Mouse (Mus musculus) midbrain, embryonic 10.5 days (tissue): Measurements from ENCODE around the gene Ctdsp1. TPM values are rescaled to one million over a fixed set of nuclear protein-coding genes. Genes with fewer than 3 reads are reported as not detected.
"Not testable (repeated sequence)": the region's sequence is repeated elsewhere in the genome, so short reads cannot be mapped to it uniquely, and the experiment has no call there.

Source experiments
- DNase-seq: peaks from one replicate; pipeline ENCODE4 v3.0.0-alpha.2; 2017; ENCODE audit warnings: low spot score
- H3K27ac ChIP-seq: fragments of 300-500 bp; sonication (generic); replicated peaks from 2 replicates; pipeline ENCODE4 v1.5.1; 2016; ENCODE audit warnings: mild to moderate bottlenecking
- H3K27me3 ChIP-seq: fragments of 300-500 bp; sonication (generic); 2 replicates; pipeline ENCODE4 v1.6.1; 2016; ENCODE audit warnings: low read depth, mild to moderate bottlenecking; ENCODE audit not compliant: poor library complexity, severe bottlenecking
- H3K36me3 ChIP-seq: fragments of 300-500 bp; sonication (generic); 2 replicates; pipeline ENCODE4 v1.6.1; 2016; ENCODE audit warnings: mild to moderate bottlenecking, moderate library complexity
- H3K4me1 ChIP-seq: fragments of 300-500 bp; sonication (generic); 2 replicates; pipeline ENCODE4 v1.6.1; 2016
- H3K4me3 ChIP-seq: fragments of 300-500 bp; sonication (generic); 2 replicates; pipeline ENCODE4 v1.5.1; 2016; ENCODE audit warnings: mild to moderate bottlenecking, moderate library complexity
- H3K9me3 ChIP-seq: fragments of 300-500 bp; sonication (generic); replicated peaks from 2 replicates; pipeline ENCODE4 v1.6.1; 2016; ENCODE audit warnings: mild to moderate bottlenecking
- WGBS: fragments of 180-500 bp; shearing (Covaris S2); methylation state at CpG from one replicate; pipeline ENCODE4 v1.1.7; 2016; 5-methylcytosine and 5-hydroxymethylcytosine counted together
- polyA plus RNA-seq: library from polyadenylated mRNA; unstranded; fragments of >200 nt; fragmentation: Nextera tagmentation; extraction: Ambion mirVana; gene quantifications from 2 replicates; pipeline ENCODE4 v1.2.1, GENCODE M21; 2016

The Ctdsp1 gene
- polyA plus RNA-seq, 1 experiment from 2014 or later, result 34.4 TPM

GRCm38 (mm10) chr1:74393010-74393409 is 1.7 kb downstream of the Ctdsp1 start:
- peak overlapping the region; percentile 97 for H3K4me3 ChIP-seq
- DNase-seq, result no peak
- H3K27me3 ChIP-seq, result peaks cover 30% of the 10 kb centered on the region
- peaks cover 66% of the 10 kb centered on the region for H3K4me1 ChIP-seq
- peaks cover 30% of the 10 kb centered on the region for H3K36me3 ChIP-seq
- H3K9me3 ChIP-seq, result no peaks in the 10 kb centered on the region
- peak overlapping the region; percentile 99 for H3K27ac ChIP-seq
- 45% methylated on average over 7 of the region's 7 CpGs for WGBS

GRCm38 (mm10) chr1:74393697-74394096 is 2.4 kb downstream of the Ctdsp1 start:
- H3K4me3 ChIP-seq, result peak overlapping the region; percentile 97; the same call in 1 of the 2 replicates
- peaks cover 68% of the 10 kb centered on the region for H3K4me1 ChIP-seq

GRCm38 (mm10) chr1:74394311-74394710 is 3.0 kb downstream of the Ctdsp1 start:
- peaks cover 67% of the 10 kb centered on the region for H3K4me1 ChIP-seq
- 94% methylated on average over 9 of the region's 9 CpGs for WGBS
- H3K4me3 ChIP-seq, result 0 out of 2 replicates have a peak overlapping the region, but pooled peaks have one; percentile 97

More at GRCm38 (mm10) chr1:74393697-74394096, 2.4 kb downstream of the Ctdsp1 start:
- no peak for DNase-seq
- Histone ChIP-seq H3K9me3 (no peaks in the 10 kb centered on the region), H3K27me3 (peaks cover 23% of the 10 kb centered on the region), H3K27ac (no peak overlapping the region), H3K36me3 (peaks cover 30% of the 10 kb centered on the region)
- 94% methylated on average over 9 of the region's 9 CpGs for WGBS

GRCm38 (mm10) chr1:74394858-74395257 is 3.5 kb downstream of the Ctdsp1 start:
- Histone ChIP-seq H3K4me3 (no peak overlapping the region), H3K4me1 (peaks cover 62% of the 10 kb centered on the region), H3K27me3 (peaks cover 11% of the 10 kb centered on the region), H3K27ac (no peak overlapping the region), H3K9me3 (no peaks in the 10 kb centered on the region), H3K36me3 (peaks cover 30% of the 10 kb centered on the region)
- DNase-seq, result no peak
- WGBS, result 92% methylated on average over 15 of the region's 15 CpGs

More at GRCm38 (mm10) chr1:74394311-74394710, 3.0 kb downstream of the Ctdsp1 start:
- peaks cover 30% of the 10 kb centered on the region for H3K36me3 ChIP-seq
- no peak for DNase-seq
- no peak overlapping the region for H3K27ac ChIP-seq
- H3K27me3 ChIP-seq, result peaks cover 17% of the 10 kb centered on the region
- no peaks in the 10 kb centered on the region for H3K9me3 ChIP-seq

- H3K4me1 ChIP-seq, result peaks cover 57% of the 10 kb centered on the region
- H3K36me3 ChIP-seq, result peaks cover 30% of the 10 kb centered on the region
- H3K4me3 ChIP-seq, result no peak overlapping the region
- 92% methylated on average over 13 of the region's 13 CpGs for WGBS
- H3K9me3 ChIP-seq, result no peaks in the 10 kb centered on the region
- H3K27ac ChIP-seq, result no peak overlapping the region
- peaks cover 7% of the 10 kb centered on the region for H3K27me3 ChIP-seq
- DNase-seq, result no peak
Observed at GRCm38 (mm10) chr1:74395290-74395689, 4.0 kb downstream of the Ctdsp1 start.

- H3K9me3 ChIP-seq, H3K27me3 ChIP-seq, DNase-seq: not testable (repeated sequence)
- H3K27ac ChIP-seq, result peak overlapping the region; percentile 89
- H3K36me3 ChIP-seq, result peaks cover 30% of the 10 kb centered on the region
- WGBS, result 6% methylated on average over 12 of the region's 12 CpGs
- peaks cover 46% of the 10 kb centered on the region for H3K4me1 ChIP-seq
- H3K4me3 ChIP-seq, result peak overlapping the region; percentile 57
Observed at GRCm38 (mm10) chr1:74396456-74397222, 5.3 kb downstream of the Ctdsp1 start.

- peaks cover 30% of the 10 kb centered on the region for H3K36me3 ChIP-seq
- H3K27ac ChIP-seq, result peak overlapping the region; percentile 89
- H3K9me3 ChIP-seq, result no peaks in the 10 kb centered on the region
- no peaks in the 10 kb centered on the region for H3K27me3 ChIP-seq
- under 1% methylated on average over 41 of the region's 41 CpGs for WGBS
- peak overlapping the region; percentile 57 for H3K4me3 ChIP-seq
- peak; percentile 99 for DNase-seq
- H3K4me1 ChIP-seq, result peaks cover 40% of the 10 kb centered on the region
Observed at GRCm38 (mm10) chr1:74397268-74397918, 6.1 kb downstream of the Ctdsp1 start.

GRCm38 (mm10) chr1:74397919-74398451 is 6.7 kb downstream of the Ctdsp1 start:
- H3K9me3 ChIP-seq, result no peaks in the 10 kb centered on the region
- DNase-seq, result peak; percentile 75
- peaks cover 34% of the 10 kb centered on the region for H3K4me1 ChIP-seq
- H3K4me3 ChIP-seq, result peak overlapping the region; percentile 57
- no peaks in the 10 kb centered on the region for H3K27me3 ChIP-seq
- peaks cover 29% of the 10 kb centered on the region for H3K36me3 ChIP-seq
- peak overlapping the region; percentile 89 for H3K27ac ChIP-seq
- WGBS, result 7% methylated on average over 11 of the region's 11 CpGs

GRCm38 (mm10) chr1:74400531-74400930 is 9.2 kb downstream of the Ctdsp1 start:
- no peaks in the 10 kb centered on the region for H3K9me3 ChIP-seq
- 87% methylated on average over 3 of the region's 3 CpGs for WGBS
- peaks cover 20% of the 10 kb centered on the region for H3K4me1 ChIP-seq
- DNase-seq, result no peak
- no peak overlapping the region for H3K4me3 ChIP-seq
- peaks cover 4% of the 10 kb centered on the region; the same call in 1 of the 2 replicates for H3K36me3 ChIP-seq
- no peak overlapping the region for H3K27ac ChIP-seq
- H3K27me3 ChIP-seq, result no peaks in the 10 kb centered on the region

GRCm38 (mm10) chr1:74401015-74401702 is 9.8 kb downstream of the Ctdsp1 start:
- WGBS, result 58% methylated on average over 16 of the region's 16 CpGs
- no peak for DNase-seq
- no peaks in the 10 kb centered on the region for H3K9me3 ChIP-seq

GRCm38 (mm10) chr1:74404206-74404605 is 12.9 kb downstream of the Ctdsp1 start:
- no peak overlapping the region for H3K4me3 ChIP-seq
- no peak overlapping the region for H3K27ac ChIP-seq
- peaks cover 3% of the 10 kb centered on the region; the same call in 1 of the 2 replicates for H3K4me1 ChIP-seq
- no peak for DNase-seq
- H3K27me3 ChIP-seq, result no peaks in the 10 kb centered on the region
- no peaks in the 10 kb centered on the region for H3K9me3 ChIP-seq
- H3K36me3 ChIP-seq, result no peaks in the 10 kb centered on the region
- WGBS, result 89% methylated on average over 4 of the region's 4 CpGs

More at GRCm38 (mm10) chr1:74401015-74401702, 9.8 kb downstream of the Ctdsp1 start:
- no peaks in the 10 kb centered on the region for H3K27me3 ChIP-seq
- no peaks in the 10 kb centered on the region for H3K36me3 ChIP-seq
- no peak overlapping the region for H3K4me3 ChIP-seq
- peaks cover 18% of the 10 kb centered on the region for H3K4me1 ChIP-seq
- H3K27ac ChIP-seq, result no peak overlapping the region
